Mouse (Mus musculus): ENCODE data around the gene Cacna1c.

DNA sequence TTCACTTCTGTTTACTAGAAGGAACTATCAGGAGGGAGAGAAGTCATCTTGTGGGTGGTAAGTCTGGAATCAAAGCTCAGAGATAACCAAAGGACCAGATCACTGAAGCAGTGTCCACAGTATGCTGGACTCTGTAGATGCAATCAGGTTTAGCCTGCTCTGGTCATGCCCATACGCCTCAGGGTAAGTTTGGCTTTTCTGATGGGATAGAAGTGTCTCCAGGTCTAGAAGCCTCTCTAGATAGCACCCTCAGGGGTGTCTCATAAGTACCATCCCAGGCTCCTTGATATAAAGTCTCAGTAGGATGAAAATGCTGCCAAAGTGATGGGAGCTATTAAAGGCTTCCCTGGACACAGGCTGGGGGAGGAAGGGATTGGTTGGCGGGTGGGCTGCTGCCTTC lies 557.3 kb downstream of the Cacna1c start:
- no peak for TF ChIP-seq EP300 (optimal IDR thresholded peaks at IDR 0.05)
- TF ChIP-seq CTCF (IDR thresholded peaks at IDR 0.05; ENCODE audit: low read depth): no peak
